ENCODE assay signal across 9 mouse cellular contexts in the genomic region with DNA sequence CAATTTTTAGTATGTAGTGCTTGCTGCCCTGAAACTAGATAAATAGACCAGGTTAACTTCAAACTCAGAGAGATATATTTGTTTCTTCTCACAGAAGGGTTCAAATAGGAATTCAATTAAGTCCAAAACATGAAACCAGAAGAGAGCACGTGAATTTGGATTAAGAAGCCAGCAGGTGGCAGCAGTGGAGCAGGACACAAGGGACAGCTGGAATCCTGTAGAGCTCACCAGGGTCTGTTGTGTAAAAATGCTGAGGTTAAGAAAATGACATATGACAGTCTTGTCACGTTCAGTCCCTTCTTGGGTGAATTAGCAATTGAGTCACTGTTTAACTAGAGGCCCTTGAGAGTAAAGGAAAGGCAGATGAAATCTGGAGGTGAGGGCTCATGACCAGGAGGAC. TPM values are rescaled to one million over a fixed set of nuclear protein-coding genes. Genes with fewer than 3 reads are reported as not detected.
DNase-seq lines count a peak whose midpoint lies in the region; ATAC-seq lines count a peak whose summit lies in the region.
"Had no signal": no experiment of that assay in that cellular context is flagged by ENCODE, and none has a peak within 500 bp of the region (broad histone marks: within the 10 kb centered on the region; RNA-seq: fewer than 3 reads in every experiment).

No protein-coding gene starts in this region.

- no peaks in the 10 kb centered on the region for H3K36me3 ChIP-seq in liver, embryonic 12.5 days
- H3K36me3 ChIP-seq: heart, embryonic 15.5 days had no signal

- H3K4me3 ChIP-seq in liver, embryonic 12.5 days = no peak overlapping the region
- H3K4me3 ChIP-seq: heart, embryonic 15.5 days had no signal

- DNase-seq in liver = peak; percentile 54
- peak; percentile 33 for DNase-seq in Muller cell, postnatal 12 days (ENCODE audit: inconsistent ontology term)
- DNase-seq in c-Kit-positive CD71-negative TER-119-negative erythroid progenitor cells, embryonic 14.5 days (ENCODE audit: low read depth) = peak; percentile 58
- peak; percentile 37 to 67 for DNase-seq in frontal cortex, postnatal 36 days (ENCODE audit: low spot score in 2 of 2)
- peak; percentile 37 to 56 for DNase-seq in layer of hippocampus, postnatal 14 days (ENCODE audit: low spot score in 2 of 2)
- peak; percentile 25 for DNase-seq in yolk sac, embryonic 10.5 days (ENCODE audit: low spot score)

- WGBS in liver, embryonic 12.5 days (ENCODE audit: insufficient replicate concordance) = 0% methylated on average over 2 of the region's 2 CpGs

- H3K4me2 ChIP-seq in liver, embryonic 12.5 days = no peak overlapping the region
- H3K4me2 ChIP-seq: heart, embryonic 15.5 days had no signal

- no peak overlapping the region for H3K9ac ChIP-seq in liver, embryonic 12.5 days
- H3K9ac ChIP-seq: heart, embryonic 15.5 days had no signal

- H3K9me3 ChIP-seq in liver, embryonic 12.5 days (replicated peaks) = no peaks in the 10 kb centered on the region
- H3K9me3 ChIP-seq: heart, embryonic 15.5 days had no signal

- no peaks in the 10 kb centered on the region for H3K4me1 ChIP-seq in liver, embryonic 12.5 days

- no peak for ATAC-seq in liver, embryonic 12.5 days
- peak; percentile 73 for ATAC-seq in megakaryocyte, adult 5-6 weeks (ENCODE audit: poor library complexity, severe bottlenecking)

- no peak overlapping the region for H3K27ac ChIP-seq in liver, embryonic 12.5 days
- H3K27ac ChIP-seq: heart, embryonic 15.5 days had no signal

- no peaks in the 10 kb centered on the region; the same call in 1 of the 2 replicates for H3K27me3 ChIP-seq in liver, embryonic 12.5 days (replicated peaks)
- H3K27me3 ChIP-seq: heart, embryonic 15.5 days had no signal

RNA-seq across cellular contexts. Expression of a gene that starts 14.3 kb away (rescaled TPM):
- 0.69 and 0.92 TPM in 2 replicates for polyA plus RNA-seq in liver, embryonic 12.5 days (2016; fragmentation: Nextera tagmentation; extraction: Ambion mirVana)
- total RNA-seq in layer of hippocampus, postnatal 14 days (2021) = not detected
- 106 and 132 TPM in 2 replicates for total RNA-seq in megakaryocyte, adult 5-6 weeks (2015)
- total RNA-seq in megakaryocyte, adult 5-6 weeks (2017) = 62.6 and 73.1 TPM in 2 replicates

RNA-seq across cellular contexts. Expression of a gene that starts 28.0 kb away (rescaled TPM):
- polyA plus RNA-seq in liver, embryonic 12.5 days (2016; fragmentation: Nextera tagmentation; extraction: Ambion mirVana) = 1.3 and 1.7 TPM in 2 replicates
- not detected for total RNA-seq in layer of hippocampus, postnatal 14 days (2021)
- total RNA-seq in megakaryocyte, adult 5-6 weeks (2015) = 94.9 and 109 TPM in 2 replicates
- total RNA-seq in megakaryocyte, adult 5-6 weeks (2017) = 82.8 and 86.5 TPM in 2 replicates

RNA-seq across cellular contexts. Expression of a gene that starts 35.5 kb away (rescaled TPM):
- polyA plus RNA-seq in liver, embryonic 12.5 days (2016; fragmentation: Nextera tagmentation; extraction: Ambion mirVana) = 1.0 and 1.3 TPM in 2 replicates
- under 1 TPM in 1 of 2 experiments, not detected in 1; 0.29 TPM for total RNA-seq in layer of hippocampus, postnatal 14 days (2021)
- total RNA-seq in megakaryocyte, adult 5-6 weeks (2015) = not detected in 2 replicates
- total RNA-seq in megakaryocyte, adult 5-6 weeks (2017) = not detected in 2 replicates
- polyA plus RNA-seq: heart, embryonic 15.5 days had no signal

RNA-seq across cellular contexts. Expression of a gene that starts 49.8 kb away (rescaled TPM):
- 1.0 and 1.4 TPM in 2 replicates for polyA plus RNA-seq in liver, embryonic 12.5 days (2016; fragmentation: Nextera tagmentation; extraction: Ambion mirVana)
- total RNA-seq in layer of hippocampus, postnatal 14 days (2021) = under 1 TPM; 0.32 to 0.62 TPM
- total RNA-seq in megakaryocyte, adult 5-6 weeks (2015) = 65.2 and 103 TPM in 2 replicates
- total RNA-seq in megakaryocyte, adult 5-6 weeks (2017) = 95.8 and 100 TPM in 2 replicates

Comparison
In these comparisons a context has a peak if more than half of its experiments do, and no peak if none do; other contexts are left out.
1. RNA of a gene that starts 14.3 kb away (total RNA-seq): 62.6 to 132 TPM in megakaryocyte, adult 5-6 weeks; not detected in layer of hippocampus, postnatal 14 days; every median in the first group is over 10 times any median in the second.
2. RNA of a gene that starts 28.0 kb away (total RNA-seq): 82.8 to 109 TPM in megakaryocyte, adult 5-6 weeks; not detected in layer of hippocampus, postnatal 14 days; every median in the first group is over 10 times any median in the second.
3. Peak in every context shown above with its lines, with median percentiles within 50 percentile points of each other: DNase-seq.